Mouse (Mus musculus) embryo, embryonic 10 days (tissue): ENCODE results near the gene Gsdme.

Source experiments
- DNase-seq: peaks from one replicate; pipeline ENCODE4 v3.0.0-alpha.2; 2015; ENCODE audit warnings: low spot score

Gene Gsdme

DNA sequence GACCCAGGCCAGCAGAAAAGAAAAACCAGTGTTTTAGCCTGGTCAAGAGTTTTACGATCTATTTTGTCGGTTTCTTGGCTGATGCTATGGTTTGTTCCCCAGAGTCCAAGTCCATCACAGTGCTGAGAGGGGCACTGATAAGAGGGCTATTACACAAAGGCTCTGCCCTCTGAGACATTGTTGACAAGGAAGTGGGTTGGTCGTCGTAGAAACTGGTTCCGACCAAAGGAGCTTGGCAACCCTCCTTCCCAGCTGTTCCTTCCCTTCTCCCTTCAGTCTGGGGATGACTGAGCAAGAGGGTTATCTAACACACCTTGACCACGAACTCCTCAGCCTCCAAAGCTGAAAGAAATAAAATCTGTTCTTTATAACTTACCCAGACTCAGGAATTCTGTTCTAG is at the start of gene Gsdme:
TSS of gene Gsdme (minus strand) at position 193 of the 400 bp plus-strand sequence.
- no peak for DNase-seq

DNA sequence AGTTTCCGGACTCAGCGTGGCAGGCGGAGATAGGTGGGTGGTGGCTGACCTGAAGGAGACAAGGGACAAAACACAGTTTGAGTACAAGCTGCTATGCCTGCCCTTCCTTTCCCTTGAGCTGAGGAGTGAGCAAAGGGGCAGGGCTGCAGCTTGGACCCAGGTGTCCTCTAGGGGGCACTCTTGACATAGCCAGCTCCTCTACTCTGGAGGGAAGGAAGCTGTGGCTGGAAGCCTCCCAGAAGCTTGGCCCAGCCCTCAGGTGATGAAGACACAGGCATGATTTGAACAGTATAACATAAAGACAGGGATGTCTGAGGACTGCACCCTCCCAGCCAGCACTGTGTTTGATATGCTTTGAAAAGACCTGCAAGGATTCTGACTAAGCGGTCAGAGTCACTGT is 49.0 kb upstream of the Gsdme start:
- DNase-seq = peak; percentile 80

DNA sequence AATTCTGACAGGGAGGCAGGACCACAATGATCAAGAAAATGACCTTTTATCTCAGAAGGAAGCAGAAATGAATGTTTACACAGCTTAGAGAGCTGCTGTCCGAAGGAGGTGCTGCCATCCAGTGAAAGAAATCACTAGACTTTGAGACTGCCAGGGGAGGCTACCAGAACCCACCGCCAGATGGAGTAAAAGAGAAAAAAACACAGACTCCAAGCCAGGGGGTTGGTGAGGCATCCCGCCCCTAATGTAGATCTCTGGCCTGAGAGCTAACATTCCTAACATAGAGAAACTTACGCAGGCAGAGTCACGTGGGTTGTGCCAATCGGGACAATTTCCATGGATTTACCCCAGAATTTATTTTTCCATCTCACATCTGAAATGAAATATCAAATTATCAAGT is 45.4 kb upstream of the Gsdme start:
- peak; percentile 57 for DNase-seq

DNA sequence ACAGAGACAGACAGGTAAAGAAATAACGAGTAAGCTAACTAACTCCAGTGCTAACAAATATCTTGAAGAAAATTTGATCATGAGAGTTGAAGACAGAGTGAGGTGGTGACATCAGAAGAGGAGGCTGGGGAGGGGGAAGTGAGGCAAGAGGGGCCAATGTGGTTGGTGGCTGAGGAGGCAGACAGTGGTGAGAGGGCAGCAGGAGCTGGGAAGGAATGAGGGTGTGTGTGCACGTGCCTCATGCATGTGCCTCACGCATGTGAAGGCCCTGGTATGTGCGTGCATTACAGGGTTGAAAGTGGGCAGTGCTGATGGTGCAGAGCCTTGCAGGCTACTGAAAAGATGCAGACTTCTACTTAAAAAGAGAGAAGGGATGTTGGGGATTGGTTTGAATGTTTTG is 43.0 kb upstream of the Gsdme start:
- no peak for DNase-seq

DNA sequence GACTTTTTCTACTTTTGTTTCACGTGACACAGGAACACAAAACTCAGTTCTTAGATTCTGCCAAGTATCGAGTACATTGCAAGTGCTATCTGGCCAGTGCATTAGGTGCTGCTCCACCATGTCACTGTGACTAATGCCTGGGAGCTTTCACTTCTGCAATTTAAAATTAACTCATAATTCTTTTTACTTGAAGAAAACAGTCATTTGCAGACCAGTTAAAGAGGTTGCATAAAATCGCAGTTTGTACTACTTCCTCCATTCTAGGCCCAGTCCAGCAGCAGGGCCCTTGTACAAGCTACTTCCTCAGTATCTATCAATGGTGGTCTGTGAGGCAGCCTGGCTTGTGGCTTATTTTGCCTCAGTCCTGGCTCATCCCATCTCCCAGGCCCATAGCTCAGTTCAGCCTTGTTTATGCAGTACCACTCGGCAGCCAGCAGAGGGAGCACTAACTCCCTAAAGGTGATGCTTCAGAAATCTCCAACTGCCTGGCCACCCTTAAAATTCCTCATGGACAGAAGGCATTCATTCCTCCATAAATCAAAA is 41.4 kb upstream of the Gsdme start:
- peak; percentile 83 for DNase-seq

- DNase-seq = no peak
Measured at GRCm38 (mm10) chr6:50301121-50301520, 37.5 kb upstream of the Gsdme start.

DNA sequence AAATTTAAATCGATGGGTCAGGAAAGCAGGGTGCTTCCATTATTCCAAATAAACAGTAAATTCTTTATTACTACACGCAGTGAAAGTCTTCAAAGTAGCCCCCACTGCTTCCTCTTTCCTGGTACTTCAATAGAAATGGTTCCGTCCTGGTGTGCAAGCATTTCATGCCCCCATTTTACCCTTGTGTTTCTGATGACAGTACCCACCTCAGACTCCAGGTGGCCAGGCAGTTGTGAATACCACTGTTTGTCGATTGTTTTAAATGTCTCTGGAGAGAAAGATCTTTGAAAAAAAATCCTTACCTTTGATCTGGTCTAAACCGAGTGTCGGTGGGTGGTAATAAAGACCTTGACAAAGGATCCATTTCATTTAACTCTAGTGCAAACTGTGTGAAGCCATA is 37.0 kb upstream of the Gsdme start:
- DNase-seq = no peak

DNA sequence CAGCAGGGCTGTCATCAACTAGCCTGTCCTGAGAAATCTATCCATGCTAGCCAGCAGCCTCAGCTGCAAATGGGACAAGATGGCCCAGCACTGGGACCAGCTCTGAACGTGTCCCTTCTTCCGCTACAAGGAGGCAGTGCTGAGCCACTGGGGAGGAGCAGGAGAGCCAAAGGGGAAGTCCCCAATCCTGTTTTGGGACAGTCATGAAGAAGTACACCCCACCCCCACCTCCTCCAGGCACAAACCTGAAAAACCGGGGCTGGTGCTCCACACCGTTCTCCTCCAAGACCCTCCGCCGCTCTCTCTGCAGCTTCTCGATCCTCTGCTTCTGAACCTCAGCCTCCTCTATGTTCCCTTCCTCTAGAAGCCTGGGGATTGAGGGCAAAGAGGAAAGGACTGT is 35.4 kb upstream of the Gsdme start:
- DNase-seq = no peak

GRCm38 (mm10) chr6:50297671-50298070 is 34.0 kb upstream of the Gsdme start:
- no peak for DNase-seq

- no peak for DNase-seq
Measured at GRCm38 (mm10) chr6:50295136-50295535, 31.5 kb upstream of the Gsdme start.

- peak; percentile 89 for DNase-seq
Measured at GRCm38 (mm10) chr6:50294128-50294527, 30.5 kb upstream of the Gsdme start.

GRCm38 (mm10) chr6:50291650-50292049 is 28.0 kb upstream of the Gsdme start:
- no peak for DNase-seq

DNA sequence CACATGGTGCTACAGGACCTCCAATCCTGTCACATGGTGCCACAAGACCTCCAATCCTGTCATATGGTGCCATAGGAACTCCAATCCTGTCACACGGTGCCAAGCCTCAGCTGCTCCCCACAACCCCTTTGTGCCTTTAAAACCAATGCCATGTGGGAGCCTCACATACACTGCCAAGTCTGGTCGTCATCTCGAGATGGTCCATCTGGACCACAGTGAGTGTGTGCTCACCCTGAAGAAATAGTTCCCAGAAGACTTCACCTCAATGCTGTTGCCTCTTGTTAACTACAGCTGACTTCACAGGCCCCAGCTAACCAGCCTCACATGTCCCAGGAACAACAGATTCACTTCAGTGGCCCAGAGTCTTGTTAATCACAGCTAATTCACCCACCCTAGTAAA is 23.2 kb upstream of the Gsdme start:
- DNase-seq = no peak

DNA sequence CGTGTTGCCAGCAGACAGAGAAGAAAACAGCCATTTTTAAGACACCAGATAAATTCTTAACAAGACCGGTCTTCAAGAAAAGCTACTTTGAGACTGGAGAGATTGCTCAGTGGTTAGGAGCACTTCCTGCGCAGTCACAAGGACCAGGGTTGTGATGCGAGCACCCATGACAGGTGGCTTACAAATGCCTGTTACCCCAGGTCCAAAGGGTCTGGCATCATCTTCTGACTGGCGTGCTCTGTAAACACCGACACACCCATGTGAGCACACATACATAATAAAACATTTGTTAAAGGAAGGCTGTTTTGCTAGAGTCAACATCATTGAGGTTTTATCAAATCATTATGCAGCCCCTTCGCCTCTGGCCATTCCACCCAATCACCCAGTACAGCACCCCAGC is 16.0 kb upstream of the Gsdme start:
- DNase-seq = no peak

DNA sequence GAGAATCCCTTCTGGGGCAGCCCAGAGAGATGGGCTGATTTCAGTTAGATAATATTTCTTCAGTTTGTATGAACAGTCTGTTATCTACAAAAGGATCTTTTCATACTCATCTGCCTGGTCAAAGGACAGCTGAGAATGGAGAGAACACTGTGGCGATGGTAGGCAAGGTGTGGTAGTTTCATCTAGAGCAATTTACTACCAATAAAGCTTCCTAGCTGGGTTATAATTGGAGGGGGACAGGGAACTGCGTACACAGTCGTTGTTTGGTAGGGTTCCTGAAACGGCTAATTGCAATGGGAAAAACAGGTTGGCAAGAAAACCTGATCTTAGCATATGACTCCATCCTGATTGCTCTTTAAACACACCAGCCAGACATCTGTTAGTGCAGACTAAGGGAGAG is 10.3 kb upstream of the Gsdme start:
- no peak for DNase-seq

DNA sequence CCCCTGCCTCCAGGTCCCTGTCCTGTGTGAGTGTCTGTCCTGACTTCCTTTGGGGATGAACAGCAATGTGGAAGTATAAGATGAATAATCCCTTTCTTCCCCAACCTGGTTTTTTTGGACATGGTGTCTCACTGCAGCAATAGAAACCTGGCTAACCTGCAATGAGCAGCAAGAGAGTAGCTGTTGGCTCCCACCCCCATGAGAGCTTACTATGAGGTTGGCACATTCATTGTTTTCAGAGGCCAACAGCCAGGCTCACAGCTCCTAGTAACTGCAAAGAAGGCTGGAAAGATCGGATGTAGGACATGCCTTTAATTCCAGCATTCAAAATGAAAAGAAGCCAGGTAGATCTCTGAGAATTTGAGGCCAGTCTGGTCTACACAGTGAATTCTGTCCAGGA is 9.8 kb upstream of the Gsdme start:
- no peak for DNase-seq

GRCm38 (mm10) chr6:50262310-50262709 is 1.4 kb downstream of the Gsdme start:
- no peak for DNase-seq

DNA sequence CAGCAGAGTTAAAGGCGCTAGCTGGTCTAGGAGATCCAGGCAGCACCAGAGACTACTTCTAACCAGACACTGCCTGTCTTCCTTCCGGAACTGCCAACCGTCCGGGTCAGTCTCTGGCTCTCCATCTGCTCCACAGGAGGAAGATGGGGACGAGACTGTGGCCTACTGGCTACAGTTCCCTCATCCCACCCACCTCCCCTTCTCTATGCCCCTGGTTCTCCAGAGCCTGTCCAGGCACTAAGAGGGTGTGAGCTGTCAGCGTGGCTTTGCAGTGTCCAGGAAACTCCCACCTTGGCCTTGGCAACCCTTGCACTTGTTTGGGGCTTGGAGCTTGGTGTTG is 1.8 kb downstream of the Gsdme start:
- DNase-seq = no peak

DNA sequence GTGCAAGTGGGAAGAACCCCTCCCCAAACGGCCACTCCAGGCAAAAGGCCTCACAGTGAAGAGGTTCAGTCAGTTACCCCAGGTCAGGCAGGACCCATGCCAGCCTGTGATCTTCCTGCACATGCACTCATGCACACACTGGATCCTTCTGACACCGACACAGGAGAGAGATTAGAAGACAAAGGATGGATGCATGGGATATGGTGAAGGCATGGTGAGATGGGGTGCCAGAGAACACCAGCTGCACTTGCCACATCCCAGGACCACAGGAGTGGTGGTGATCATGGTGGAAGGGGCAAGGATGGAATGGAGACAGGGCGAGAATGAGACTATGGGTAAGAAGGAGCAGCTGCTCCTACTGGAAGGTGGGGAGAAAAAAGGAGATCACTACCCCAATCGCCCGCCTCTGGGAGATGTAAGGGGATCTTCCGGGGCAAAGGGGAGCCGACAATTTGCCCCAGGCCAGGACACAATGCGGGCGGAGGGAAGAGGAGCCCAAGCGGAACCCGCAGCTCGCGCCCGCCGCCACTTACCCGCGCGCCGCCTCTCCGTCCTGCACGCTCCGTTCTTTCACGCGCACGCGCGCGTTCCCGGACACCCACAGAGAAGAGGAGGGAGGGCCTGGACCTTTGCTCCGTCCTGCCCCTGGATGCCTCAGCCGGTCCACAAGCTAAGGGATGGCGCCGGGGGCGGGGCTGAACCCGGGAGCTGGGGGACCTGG is 2.3 kb downstream of the Gsdme start:
- DNase-seq = peak; percentile 89

DNA sequence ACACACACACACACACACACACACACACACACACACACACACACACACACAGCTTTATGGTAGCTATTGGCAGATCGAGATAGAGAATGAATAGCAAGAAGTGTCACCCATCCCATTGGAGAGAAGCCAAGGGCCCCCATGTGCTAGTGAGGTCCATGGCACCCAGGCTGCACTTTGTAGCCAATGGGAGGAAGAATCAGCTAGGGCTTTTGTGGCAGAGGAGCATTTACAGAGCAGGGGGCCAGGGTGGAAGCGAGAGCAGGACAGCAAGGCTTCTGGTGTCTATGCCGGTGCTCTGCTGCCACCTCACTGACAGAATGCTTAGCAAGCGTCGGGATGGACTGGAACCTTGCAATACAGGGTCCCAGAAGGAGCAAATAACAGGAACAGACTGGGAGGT is 8.3 kb downstream of the Gsdme start:
- DNase-seq = no peak

GRCm38 (mm10) chr6:50254723-50255184 is 8.9 kb downstream of the Gsdme start:
- no peak for DNase-seq

- DNase-seq = no peak
Measured at GRCm38 (mm10) chr6:50252690-50253089, 11.0 kb downstream of the Gsdme start.

- DNase-seq = no peak
Measured at GRCm38 (mm10) chr6:50247791-50248190, 15.9 kb downstream of the Gsdme start.

GRCm38 (mm10) chr6:50247356-50247755 is 16.3 kb downstream of the Gsdme start:
- no peak for DNase-seq
